Mouse (Mus musculus) thymus, adult 18-20 months (tissue): ENCODE data around the gene Gpx2.

ENCODE experiments used
- DNase-seq, 2 experiments: peaks; one replicate each; pipeline ENCODE4 v3.0.0; 2022; ENCODE audit warnings: mixed read lengths in 2 of 2

The Gpx2 gene

DNA sequence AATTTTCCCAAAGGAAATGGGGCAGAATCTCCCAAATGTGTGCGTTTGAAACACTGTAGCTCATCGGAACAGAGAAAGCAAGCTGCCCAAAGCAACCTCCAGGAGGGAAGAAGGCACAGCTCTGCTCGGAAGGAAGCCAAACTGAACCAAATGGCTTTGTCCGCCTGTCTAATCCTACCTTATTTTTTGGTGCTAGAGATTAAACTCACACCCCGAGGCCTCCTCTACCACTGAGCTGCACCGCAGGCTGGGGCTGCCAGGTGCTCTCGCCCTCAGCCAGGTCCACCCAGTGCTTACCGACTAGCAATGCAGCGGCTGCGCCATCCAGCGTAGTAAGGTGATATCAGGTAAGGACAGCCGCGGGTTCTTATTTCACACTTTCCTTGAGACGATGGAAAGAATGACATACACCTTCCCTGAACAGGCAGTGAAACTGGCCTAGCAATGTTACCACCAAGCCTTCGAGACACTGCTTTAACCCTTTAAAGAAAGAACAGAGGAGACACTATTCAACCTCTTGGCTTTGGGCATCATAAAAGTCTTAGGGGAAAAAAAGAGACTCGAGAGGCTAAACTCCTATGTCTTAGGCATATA, 44.4 kb downstream of the Gpx2 start:
- no peak for DNase-seq
